Mouse (Mus musculus) stomach, postnatal 0 days (tissue): ENCODE results near the gene Dnajc5.

Experiments used
- CTCF ChIP-seq: IDR thresholded peaks from 2 replicates; pipeline ENCODE4 v1.5.1; 2016; ENCODE audit warnings: antibody characterized with exemption, low read depth, mild to moderate bottlenecking, moderate library complexity
- EP300 ChIP-seq: optimal IDR thresholded peaks from 2 replicates; pipeline ENCODE3; 2016; ENCODE audit warnings: antibody characterized with exemption

DNA sequence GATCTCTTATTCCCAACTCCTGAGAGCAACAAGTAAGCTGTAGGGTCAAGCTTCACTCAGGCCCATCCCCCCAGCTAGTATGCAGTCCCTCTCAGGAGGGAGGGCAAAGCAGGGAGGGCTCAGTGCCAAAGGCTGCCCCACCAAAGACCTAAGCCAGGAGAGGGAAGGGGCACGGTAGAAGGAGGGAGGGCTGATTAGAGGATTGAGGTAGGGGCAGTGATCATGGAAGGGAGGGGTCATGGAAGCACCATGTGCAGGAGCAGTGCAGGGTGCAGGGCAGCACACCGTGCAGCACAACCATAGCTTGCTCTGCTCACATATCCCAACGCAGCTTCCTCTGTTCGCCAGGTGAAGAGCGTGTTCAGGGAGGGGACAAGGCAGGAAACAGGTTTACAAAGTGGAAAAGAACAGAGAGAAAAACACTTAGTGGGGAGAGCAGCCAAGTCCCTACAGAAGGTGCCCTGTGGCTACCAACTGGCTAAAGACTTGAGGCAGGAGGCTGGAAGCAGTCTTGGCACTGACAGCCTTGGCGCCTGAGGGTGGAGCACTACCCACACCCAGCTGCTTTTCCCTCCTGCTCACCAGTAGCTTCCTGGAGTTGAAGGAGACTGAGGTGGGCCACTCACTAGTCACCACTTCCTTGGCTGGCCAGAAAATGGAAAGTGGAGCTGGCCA, 50.8 kb downstream of the Dnajc5 start:
- TF ChIP-seq EP300 (no peak), CTCF (no peak)
